Mouse (Mus musculus): Measurements from ENCODE around the gene Psmd3.

DNA sequence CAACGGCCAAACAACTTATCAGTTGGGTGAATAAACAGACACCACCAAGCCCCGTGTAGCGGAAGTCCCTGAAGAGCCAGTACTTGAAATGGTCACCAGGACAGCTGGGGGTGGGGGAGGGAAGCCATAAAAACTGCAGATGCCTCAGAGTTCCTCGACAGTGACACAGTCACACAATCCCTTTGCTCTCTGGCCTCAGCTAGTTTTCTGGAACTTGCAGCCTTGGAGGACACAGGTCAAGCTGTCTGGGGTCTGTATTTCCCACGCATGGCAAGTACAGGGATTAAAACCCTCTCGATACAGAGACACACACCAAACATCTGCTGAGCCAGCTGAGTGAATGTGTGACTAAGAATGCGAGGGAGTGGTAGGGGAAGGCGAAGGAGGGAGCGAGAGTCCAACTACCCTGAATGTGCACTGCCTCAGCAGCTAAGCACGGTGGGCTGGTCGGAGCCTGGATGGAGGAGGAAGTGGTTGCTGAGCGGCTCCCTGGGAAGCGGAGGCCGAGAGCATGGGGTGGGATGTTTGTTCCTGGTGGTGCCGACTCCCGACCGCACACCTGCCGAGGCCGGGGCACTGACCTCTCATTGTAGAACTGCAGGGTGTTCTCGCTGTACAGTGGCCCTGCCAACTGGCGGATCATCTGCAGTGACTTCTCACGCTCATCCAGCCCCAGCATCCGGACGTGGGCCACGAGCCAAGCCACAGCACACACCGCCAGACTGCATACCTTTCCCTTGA, 26.8 kb downstream of the Psmd3 start:
- TF ChIP-seq POLR2A (IDR thresholded peaks at IDR 0.05; ENCODE audit: borderline replicate concordance, control insufficient read depth, low read depth, low read length) (no peak), CTCF (IDR thresholded peaks at IDR 0.05; ENCODE audit: control insufficient read depth, insufficient read depth, low read length) (no peak)

Data from bone marrow, adult 2 months (tissue).